Mouse (Mus musculus): ENCODE data around the gene Mgarp. TPM values are rescaled to one million over a fixed set of nuclear protein-coding genes. Genes with fewer than 3 reads are reported as not detected.
"Not testable (repeated sequence)": the region's sequence is repeated elsewhere in the genome, so short reads cannot be mapped to it uniquely, and the experiment has no call there.

Mgarp gene
- polyA plus RNA-seq, 1 experiment from 2014 or later = 2.4 TPM

GRCm38 (mm10) chr3:51393651-51394050, 2.9 kb downstream of the Mgarp start:
- Histone ChIP-seq H3K9ac (no peak overlapping the region), H3K36me3 (no peaks in the 10 kb centered on the region), H3K27ac (no peak overlapping the region), H3K9me3 (no peaks in the 10 kb centered on the region), H3K4me2 (replicated peaks) (no peak overlapping the region), H3K4me1 (peaks cover 12% of the 10 kb centered on the region; the same call in 1 of the 2 replicates), H3K4me3 (no peak overlapping the region), H3K27me3 (replicated peaks) (peaks cover 28% of the 10 kb centered on the region)
- WGBS = 92% methylated on average over 2 of the region's 2 CpGs
- no peak for ATAC-seq (ENCODE audit: low FRiP score, low read depth)

DNA sequence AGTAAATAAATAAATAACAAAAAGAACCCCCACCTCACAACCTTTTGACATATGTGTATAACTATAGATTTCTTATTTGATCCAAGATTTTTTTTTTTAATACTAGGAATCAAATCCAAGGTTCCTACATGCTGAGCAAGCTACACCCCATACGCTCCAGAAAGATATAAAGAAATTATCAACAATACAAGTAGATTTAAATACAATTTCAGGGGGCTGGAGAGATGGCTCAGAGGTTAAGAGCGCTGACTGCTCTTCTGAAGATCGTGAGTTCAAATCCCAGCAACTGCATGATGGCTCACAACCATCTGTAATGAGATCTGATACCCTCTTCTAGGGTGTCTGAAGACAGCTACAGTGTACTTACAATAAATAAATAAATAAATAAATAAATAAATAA, 3.5 kb downstream of the Mgarp start:
- H3K4me3 ChIP-seq; H3K36me3 ChIP-seq; H3K9me3 ChIP-seq; ATAC-seq (ENCODE audit: low FRiP score, low read depth); H3K4me2 ChIP-seq (replicated peaks); H3K9ac ChIP-seq; H3K27ac ChIP-seq: not testable (repeated sequence)
- 96% methylated on average over 3 of the region's 3 CpGs for WGBS
- Histone ChIP-seq H3K4me1 (peaks cover 12% of the 10 kb centered on the region; the same call in 1 of the 2 replicates), H3K27me3 (replicated peaks) (peaks cover 28% of the 10 kb centered on the region)

DNA sequence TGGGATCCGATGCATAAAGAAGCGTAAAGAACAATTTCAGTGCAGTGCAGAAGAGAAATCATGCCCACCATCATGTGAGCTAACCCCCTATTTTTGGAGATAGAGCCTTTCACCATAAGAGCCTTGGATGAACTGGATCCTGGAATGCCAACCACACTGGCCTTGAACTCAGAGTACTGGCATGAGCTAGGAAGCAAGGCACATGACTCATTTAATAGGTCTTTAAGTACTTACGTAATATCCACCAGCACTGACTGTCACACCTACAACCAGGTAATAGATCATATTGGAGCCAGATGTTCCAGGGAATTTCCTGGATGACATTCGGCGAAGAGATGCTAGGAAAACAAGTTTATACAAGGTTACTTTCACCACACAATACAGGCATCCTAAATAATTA, 4.9 kb downstream of the Mgarp start:
- 93% methylated on average over 5 of the region's 5 CpGs for WGBS
- H3K4me2 ChIP-seq (replicated peaks) = no peak overlapping the region
- H3K4me1 ChIP-seq = peaks cover 9% of the 10 kb centered on the region; the same call in 1 of the 2 replicates
- H3K27me3 ChIP-seq (replicated peaks) = peaks cover 18% of the 10 kb centered on the region
- no peak overlapping the region for H3K9ac ChIP-seq
- no peak for ATAC-seq (ENCODE audit: low FRiP score, low read depth)
- no peaks in the 10 kb centered on the region for H3K9me3 ChIP-seq
- no peak overlapping the region for H3K4me3 ChIP-seq
- H3K27ac ChIP-seq = no peak overlapping the region
- H3K36me3 ChIP-seq = no peaks in the 10 kb centered on the region

- Histone ChIP-seq H3K4me2 (replicated peaks) (no peak overlapping the region), H3K27ac (no peak overlapping the region), H3K36me3 (no peaks in the 10 kb centered on the region), H3K4me1 (0 out of 2 replicates have a peak, but pooled peaks cover 5% of the 10 kb centered on the region), H3K27me3 (replicated peaks) (peaks cover 13% of the 10 kb centered on the region), H3K9ac (no peak overlapping the region), H3K9me3 (no peaks in the 10 kb centered on the region), H3K4me3 (no peak overlapping the region)
- no peak for ATAC-seq (ENCODE audit: low FRiP score, low read depth)
- 86% methylated on average over 5 of the region's 5 CpGs for WGBS
Measured at GRCm38 (mm10) chr3:51391095-51391494, 5.4 kb downstream of the Mgarp start.

- ATAC-seq (ENCODE audit: low FRiP score, low read depth) = no peak
- WGBS = 7% methylated on average over 13 of the region's 13 CpGs
- Histone ChIP-seq H3K9me3 (no peaks in the 10 kb centered on the region), H3K27me3 (replicated peaks) (no peaks in the 10 kb centered on the region), H3K4me1 (0 out of 2 replicates have a peak, but pooled peaks cover 5% of the 10 kb centered on the region), H3K4me3 (peak overlapping the region; percentile 2), H3K27ac (no peak overlapping the region), H3K9ac (0 out of 2 replicates have a peak overlapping the region, but pooled peaks have one; percentile 45), H3K36me3 (no peaks in the 10 kb centered on the region), H3K4me2 (replicated peaks) (peak overlapping the region; percentile 47)
Measured at GRCm38 (mm10) chr3:51388904-51389303, 7.6 kb downstream of the Mgarp start.

DNA sequence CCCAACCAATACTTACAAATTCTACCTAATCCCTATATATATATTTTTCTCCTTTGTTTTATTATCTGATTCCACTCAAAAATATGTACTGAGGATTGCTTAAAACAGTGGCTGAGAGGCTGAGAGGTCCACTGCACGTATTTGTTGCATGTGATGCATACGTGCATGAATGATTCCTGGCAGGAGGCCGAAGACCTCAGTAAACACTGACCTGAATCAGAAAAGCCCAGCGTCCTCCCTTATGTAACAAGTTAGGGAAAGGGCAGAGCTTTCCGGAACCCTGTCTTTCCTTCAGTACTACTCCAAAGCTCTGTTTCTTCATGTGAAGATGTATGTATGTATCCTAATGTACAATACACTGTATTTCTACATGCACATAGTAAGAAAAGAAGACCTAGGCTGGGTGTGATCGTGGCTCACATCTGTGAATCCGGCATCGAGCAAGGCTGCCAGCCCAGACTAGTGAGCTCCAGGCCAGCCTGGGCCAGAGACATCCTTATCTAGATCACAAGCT, 8.6 kb downstream of the Mgarp start:
- H3K4me1 ChIP-seq = 0 out of 2 replicates have a peak, but pooled peaks cover 5% of the 10 kb centered on the region
- no peaks in the 10 kb centered on the region for H3K9me3 ChIP-seq
- no peak overlapping the region for H3K4me3 ChIP-seq
- 71% methylated on average over 8 of the region's 8 CpGs for WGBS
- ATAC-seq (ENCODE audit: low FRiP score, low read depth) = no peak
- H3K36me3 ChIP-seq = no peaks in the 10 kb centered on the region
- H3K27ac ChIP-seq = no peak overlapping the region
- no peaks in the 10 kb centered on the region for H3K27me3 ChIP-seq (replicated peaks)
- no peak overlapping the region for H3K4me2 ChIP-seq (replicated peaks)
- H3K9ac ChIP-seq = no peak overlapping the region

GRCm38 (mm10) chr3:51387134-51387451, 9.4 kb downstream of the Mgarp start:
- no peak for ATAC-seq (ENCODE audit: low FRiP score, low read depth)
- Histone ChIP-seq H3K36me3 (no peaks in the 10 kb centered on the region), H3K4me3 (no peak overlapping the region), H3K9me3 (no peaks in the 10 kb centered on the region), H3K4me1 (0 out of 2 replicates have a peak, but pooled peaks cover 5% of the 10 kb centered on the region), H3K27ac (no peak overlapping the region), H3K9ac (no peak overlapping the region), H3K4me2 (replicated peaks) (no peak overlapping the region), H3K27me3 (replicated peaks) (no peaks in the 10 kb centered on the region)
- 83% methylated on average over 3 of the region's 3 CpGs for WGBS

GRCm38 (mm10) chr3:51386441-51387133, 10.0 kb downstream of the Mgarp start:
- no peak for ATAC-seq (ENCODE audit: low FRiP score, low read depth)
- no peaks in the 10 kb centered on the region for H3K36me3 ChIP-seq
- no peaks in the 10 kb centered on the region for H3K27me3 ChIP-seq (replicated peaks)
- H3K4me1 ChIP-seq = 0 out of 2 replicates have a peak, but pooled peaks cover 5% of the 10 kb centered on the region
- no peak overlapping the region for H3K4me3 ChIP-seq
- no peak overlapping the region for H3K27ac ChIP-seq
- WGBS = 51% methylated on average over 12 of the region's 12 CpGs
- H3K9ac ChIP-seq = no peak overlapping the region
- no peak overlapping the region for H3K4me2 ChIP-seq (replicated peaks)
- H3K9me3 ChIP-seq = no peaks in the 10 kb centered on the region

DNA sequence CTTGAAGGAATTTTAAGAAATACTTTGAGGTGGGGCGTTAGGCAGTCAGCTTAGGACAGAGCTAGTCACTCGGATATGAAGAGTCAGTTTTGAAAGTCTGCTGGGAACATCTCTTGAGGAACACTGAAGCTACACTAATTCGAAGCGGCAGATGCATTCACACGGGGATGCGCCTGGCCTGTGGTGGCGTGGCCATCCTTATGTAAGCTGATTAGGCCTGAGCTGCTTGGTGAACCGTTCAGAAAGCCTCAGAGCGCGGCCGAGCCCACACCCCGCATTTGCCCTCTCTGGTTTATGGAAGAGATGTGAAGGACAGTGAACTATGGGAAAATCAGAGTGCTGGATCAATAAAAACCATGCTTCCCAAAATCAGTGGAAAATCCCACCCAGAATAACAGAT, 13.1 kb downstream of the Mgarp start:
- ATAC-seq (ENCODE audit: low FRiP score, low read depth) = no peak

DNA sequence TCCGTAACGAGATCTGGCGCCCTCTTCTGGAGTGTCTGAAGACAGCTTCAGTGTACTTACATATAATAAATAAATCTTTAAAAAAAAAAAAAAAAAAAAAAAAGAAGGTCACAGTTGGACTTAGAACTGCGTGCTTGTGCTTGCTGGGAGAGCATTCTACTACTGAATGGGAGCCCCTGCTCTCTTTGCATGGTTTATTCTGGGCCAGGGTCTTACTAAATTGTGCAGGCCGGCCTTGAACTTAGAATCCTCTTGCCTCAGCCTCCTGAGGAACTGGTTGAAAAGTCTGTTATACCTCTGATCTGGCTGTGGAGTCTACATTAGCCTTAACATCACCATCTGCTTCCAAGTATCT, 15.9 kb downstream of the Mgarp start:
- no peak overlapping the region for H3K4me2 ChIP-seq (replicated peaks)
- H3K9me3 ChIP-seq = no peaks in the 10 kb centered on the region
- H3K27me3 ChIP-seq (replicated peaks) = no peaks in the 10 kb centered on the region
- H3K4me1 ChIP-seq = no peaks in the 10 kb centered on the region
- 60% methylated on average over 3 of the region's 5 CpGs for WGBS
- no peak overlapping the region for H3K4me3 ChIP-seq
- no peak for ATAC-seq (ENCODE audit: low FRiP score, low read depth)
- no peak overlapping the region for H3K9ac ChIP-seq
- no peak overlapping the region for H3K27ac ChIP-seq
- no peaks in the 10 kb centered on the region for H3K36me3 ChIP-seq

More for the DNA sequence above, 13.1 kb downstream of the Mgarp start:
- H3K27ac ChIP-seq = no peak overlapping the region
- 71% methylated on average over 12 of the region's 12 CpGs for WGBS
- H3K36me3 ChIP-seq = no peaks in the 10 kb centered on the region
- H3K9ac ChIP-seq = no peak overlapping the region
- no peaks in the 10 kb centered on the region for H3K9me3 ChIP-seq
- H3K4me1 ChIP-seq = no peaks in the 10 kb centered on the region
- H3K4me2 ChIP-seq (replicated peaks) = no peak overlapping the region
- no peak overlapping the region for H3K4me3 ChIP-seq
- H3K27me3 ChIP-seq (replicated peaks) = no peaks in the 10 kb centered on the region

DNA sequence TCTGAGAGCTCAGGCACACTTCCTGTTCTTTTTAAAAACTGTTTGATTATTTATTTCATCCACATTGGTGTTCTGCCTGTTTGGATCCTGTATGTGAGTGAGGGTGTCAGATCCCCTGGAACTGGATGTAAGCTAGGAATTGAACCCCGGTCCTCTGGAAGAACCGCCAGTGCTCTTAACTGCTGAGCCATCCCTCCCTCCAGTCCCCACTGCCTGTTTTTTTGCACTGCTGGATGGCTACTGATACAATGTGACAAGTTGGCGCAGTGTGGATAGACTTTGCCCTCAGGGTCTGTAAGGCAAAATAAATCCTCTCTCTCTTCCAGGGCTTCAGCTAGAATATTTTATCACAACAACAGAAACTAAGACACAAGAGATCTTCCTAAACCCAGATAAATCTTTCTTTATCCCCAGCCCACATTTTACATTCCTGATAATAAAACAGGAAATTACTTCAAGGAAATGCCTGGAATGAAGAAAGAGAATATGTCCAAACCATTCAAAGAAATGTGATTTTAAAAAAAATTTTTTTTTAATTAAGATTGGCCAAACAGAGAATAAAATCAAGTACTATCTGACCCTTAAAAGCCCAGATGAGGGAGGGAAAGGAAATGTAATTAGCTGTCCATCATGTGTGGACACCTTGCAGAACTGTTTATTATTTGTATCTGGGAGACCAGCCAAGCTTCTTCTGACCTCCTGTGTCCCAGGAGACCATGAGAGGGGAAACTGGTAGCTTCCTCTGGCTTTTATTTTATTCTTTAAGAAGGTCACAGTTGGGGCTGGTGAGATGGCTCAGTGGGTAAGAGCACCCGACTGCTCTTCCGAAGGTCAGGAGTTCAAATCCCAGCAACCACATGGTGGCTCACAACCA, 16.5 kb downstream of the Mgarp start:
- Histone ChIP-seq H3K4me1 (no peaks in the 10 kb centered on the region), H3K36me3 (no peaks in the 10 kb centered on the region), H3K4me2 (replicated peaks) (no peak overlapping the region), H3K4me3 (no peak overlapping the region), H3K9me3 (0 out of 2 replicates have a peak, but pooled peaks cover under 1% of the 10 kb centered on the region), H3K9ac (no peak overlapping the region), H3K27me3 (replicated peaks) (no peaks in the 10 kb centered on the region), H3K27ac (no peak overlapping the region)
- ATAC-seq (ENCODE audit: low FRiP score, low read depth) = no peak
- WGBS = 71% methylated on average over 5 of the region's 5 CpGs

- WGBS = 86% methylated on average over 3 of the region's 3 CpGs
- H3K9ac ChIP-seq = no peak overlapping the region
- H3K4me2 ChIP-seq (replicated peaks) = peak overlapping the region; percentile 22
- no peak overlapping the region for H3K27ac ChIP-seq
- H3K27me3 ChIP-seq (replicated peaks) = no peaks in the 10 kb centered on the region
- H3K9me3 ChIP-seq = peaks cover 5% of the 10 kb centered on the region; the same call in 1 of the 2 replicates
- H3K4me1 ChIP-seq = no peaks in the 10 kb centered on the region
- no peak for ATAC-seq (ENCODE audit: low FRiP score, low read depth)
- no peaks in the 10 kb centered on the region for H3K36me3 ChIP-seq
- no peak overlapping the region for H3K4me3 ChIP-seq
Measured at GRCm38 (mm10) chr3:51378665-51378946, 17.9 kb downstream of the Mgarp start.

Data from neural tube, embryonic 12.5 days (tissue).